Mouse (Mus musculus): ENCODE data around the gene Layn. TPM values are rescaled to one million over a fixed set of nuclear protein-coding genes. Genes with fewer than 3 reads are reported as not detected.

The Layn gene
- polyA plus RNA-seq, 1 experiment from 2014 or later: 5.4 TPM

- no peaks in the 10 kb centered on the region for H3K9me3 ChIP-seq (ENCODE audit: low read depth, low read length)
- TF ChIP-seq CTCF (IDR thresholded peaks at IDR 0.05; ENCODE audit: low read depth): peak; percentile 72
- WGBS: 3% methylated on average over 4 of the region's 4 CpGs
- peak; percentile 85 for DNase-seq
- 0 out of 2 replicates have a peak, but pooled peaks cover 4% of the 10 kb centered on the region for H3K4me1 ChIP-seq (ENCODE audit: insufficient read depth)
- peak overlapping the region; percentile 88 for H3K4me2 ChIP-seq
- H3K9ac ChIP-seq: no peak overlapping the region
- H3K4me3 ChIP-seq (ENCODE audit: low read depth, low read length): peak overlapping the region; percentile 89; the same call in 1 of the 2 replicates
- no peak for ATAC-seq (ENCODE audit: insufficient read depth)
- no peaks in the 10 kb centered on the region for H3K27me3 ChIP-seq (ENCODE audit: insufficient read depth, low read length)
- H3K36me3 ChIP-seq (ENCODE audit: insufficient read depth): no peaks in the 10 kb centered on the region
- H3K27ac ChIP-seq (ENCODE audit: low read depth): no peak overlapping the region
Observed at GRCm38 (mm10) chr9:51006846-51007245, 70.0 kb downstream of the Layn start.

MicroRNAs within 50 kb of the gene (microRNA counts, 519-probe panel; counts per million panel counts)
- 2,041 counts per million, percentile 23 among the panel's probes with 10 or more counts for microRNA mmu-miR-34b-3p
- microRNA mmu-miR-34b-5p: 2,041 counts per million, percentile 23 among the panel's probes with 10 or more counts
- microRNA mmu-miR-34c: 4,189 counts per million, percentile 86 among the panel's probes with 10 or more counts

Small RNA genes lying within 50 kb of the gene (microRNA-seq; reads per million reads assigned to microRNA genes)
- gene Mir34b (ENCODE audit: borderline number of aligned reads) (43.7 reads per million, percentile 40 among the genes with 10 or more reads in this experiment), gene Mir34c (ENCODE audit: borderline number of aligned reads) (952 reads per million, percentile 72 among the genes with 10 or more reads in this experiment)

Other genes with a start within 250 kb of the Layn start
- 72.9 and 73.7 TPM in 2 replicates for gene Ppp2r1b, start 231.8 kb downstream of the Layn start, polyA plus RNA-seq (2014; fragmentation: Nextera tagmentation; extraction: Ambion mirVana)
- gene Sik2, start 68.0 kb downstream of the Layn start, polyA plus RNA-seq (2014; fragmentation: Nextera tagmentation; extraction: Ambion mirVana): 15.7 and 15.8 TPM in 2 replicates
- not detected in 2 replicates for gene Btg4, start 16.2 kb downstream of the Layn start, polyA plus RNA-seq (2014; fragmentation: Nextera tagmentation; extraction: Ambion mirVana)
- gene 4833427G06Rik, start 25.0 kb upstream of the Layn start, polyA plus RNA-seq (2014; fragmentation: Nextera tagmentation; extraction: Ambion mirVana): 0.58 TPM in 1 of 2 replicates, not detected in the other
- gene Gm32742, start 88.4 kb upstream of the Layn start, polyA plus RNA-seq (2014; fragmentation: Nextera tagmentation; extraction: Ambion mirVana): 0.03 TPM in 1 of 2 replicates, not detected in the other
- gene Pou2af1, start 136.6 kb upstream of the Layn start, polyA plus RNA-seq (2014; fragmentation: Nextera tagmentation; extraction: Ambion mirVana): not detected in 2 replicates
- gene Colca2, start 201.5 kb upstream of the Layn start, polyA plus RNA-seq (2014; fragmentation: Nextera tagmentation; extraction: Ambion mirVana): 4.9 and 6.0 TPM in 2 replicates